Mouse (Mus musculus) E14TG2a.4 (cell line): Measurements from ENCODE around the gene Cpeb1.

ENCODE experiments used
- CTCF ChIP-seq: conservative IDR thresholded peaks from 2 replicates; pipeline ENCODE4 v1.5.1; 2014; ENCODE audit warnings: low read length
- POU5F1 ChIP-seq: IDR thresholded peaks from 2 replicates; pipeline ENCODE4 v1.6.1; 2014; ENCODE audit warnings: low read length, borderline replicate concordance

DNA sequence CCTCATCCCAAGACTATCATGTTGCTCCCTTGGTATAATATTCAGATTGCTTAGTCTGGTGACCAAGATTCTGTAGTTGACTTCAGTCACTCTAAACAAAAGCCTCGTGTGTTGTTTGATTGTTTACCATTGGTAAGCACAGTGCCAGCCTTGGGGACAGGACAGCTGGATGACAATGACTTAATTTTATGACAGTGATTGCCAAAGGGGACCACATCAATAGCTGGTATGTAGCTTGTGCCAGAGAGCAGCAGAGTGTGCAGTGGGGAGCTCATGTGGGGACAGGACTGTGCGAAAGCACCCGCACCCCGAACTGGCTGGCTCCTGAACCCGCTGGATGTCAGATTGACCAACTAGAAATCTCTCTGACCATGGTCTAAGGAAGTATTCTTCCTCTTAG lies 150.6 kb downstream of the Cpeb1 start:
- TF ChIP-seq CTCF, result no peak
- no peak for TF ChIP-seq POU5F1
